Mouse (Mus musculus) hindbrain, embryonic 12.5 days (tissue): ENCODE results near the gene Thada. TPM values are rescaled to one million over a fixed set of nuclear protein-coding genes. Genes with fewer than 3 reads are reported as not detected.

Source experiments
- ATAC-seq: fragments of 200-750 bp; cut with Nextera tagmentation; 2 replicates; pipeline ENCODE4 v1.8.0; 2017; ENCODE audit warnings: moderate TSS enrichment; ENCODE audit not compliant: low FRiP score
- H3K27ac ChIP-seq: fragments of 300-500 bp; sonication (generic); 2 replicates; pipeline ENCODE4 v1.5.1; 2016; ENCODE audit warnings: mild to moderate bottlenecking
- H3K27me3 ChIP-seq: fragments of 300-500 bp; sonication (generic); 2 replicates; pipeline ENCODE4 v1.6.1; 2016; ENCODE audit warnings: mild to moderate bottlenecking
- H3K36me3 ChIP-seq: fragments of 300-500 bp; sonication (generic); 2 replicates; pipeline ENCODE4 v1.6.1; 2016; ENCODE audit warnings: mild to moderate bottlenecking
- H3K4me1 ChIP-seq: fragments of 300-500 bp; sonication (generic); 2 replicates; pipeline ENCODE4 v1.6.1; 2016
- H3K4me2 ChIP-seq: fragments of 300-500 bp; sonication (generic); replicated peaks from 2 replicates; pipeline ENCODE4 v1.6.1; 2016; ENCODE audit warnings: mild to moderate bottlenecking
- H3K4me3 ChIP-seq: fragments of 300-500 bp; sonication (generic); 2 replicates; pipeline ENCODE4 v1.5.1; 2016; ENCODE audit warnings: mild to moderate bottlenecking
- H3K9ac ChIP-seq: fragments of 300-500 bp; sonication (generic); 2 replicates; pipeline ENCODE4 v1.6.1; 2016; ENCODE audit warnings: mild to moderate bottlenecking, moderate library complexity
- H3K9me3 ChIP-seq: fragments of 300-500 bp; sonication (generic); replicated peaks from 2 replicates; pipeline ENCODE4 v1.6.1; 2016; ENCODE audit warnings: mild to moderate bottlenecking
- WGBS: fragments of 180-500 bp; shearing (Covaris S2); methylation state at CpG from one replicate; pipeline ENCODE4 v1.1.7; 2016; 5-methylcytosine and 5-hydroxymethylcytosine counted together
- polyA plus RNA-seq: library from polyadenylated mRNA; unstranded; fragments of >200 nt; fragmentation: Nextera tagmentation; extraction: Ambion mirVana; gene quantifications from 2 replicates; pipeline ENCODE4 v1.2.1, GENCODE M21; 2016

Thada gene
- polyA plus RNA-seq, 1 experiment from 2014 or later: 9.9 TPM

DNA sequence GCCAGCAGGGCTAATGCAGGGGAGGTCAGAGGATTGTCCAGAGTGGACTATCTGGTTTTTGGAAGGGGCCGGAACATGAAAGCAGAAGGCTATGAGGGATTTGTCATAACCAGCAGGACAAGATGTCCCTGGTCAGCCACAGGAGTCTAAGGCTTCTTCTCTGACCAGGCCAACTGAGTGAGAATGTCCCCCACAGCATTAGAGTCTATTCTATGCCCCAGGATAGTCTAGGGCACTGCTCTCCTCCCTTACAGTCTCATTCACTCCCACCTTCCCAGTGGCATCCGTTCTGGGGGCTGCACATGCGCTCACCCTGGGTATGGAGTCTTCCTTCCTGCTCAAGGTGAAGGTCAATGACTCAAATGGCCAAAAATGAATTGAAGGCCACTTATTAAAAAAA lies 258.4 kb downstream of the Thada start:
- H3K4me1 ChIP-seq: no peaks in the 10 kb centered on the region
- no peak for ATAC-seq
- no peak overlapping the region for H3K27ac ChIP-seq
- no peak overlapping the region for H3K4me2 ChIP-seq
- WGBS: 95% methylated on average over 3 of the region's 3 CpGs
- no peaks in the 10 kb centered on the region for H3K36me3 ChIP-seq
- no peaks in the 10 kb centered on the region for H3K27me3 ChIP-seq
- H3K9ac ChIP-seq: no peak overlapping the region
- no peaks in the 10 kb centered on the region for H3K9me3 ChIP-seq
- no peak overlapping the region for H3K4me3 ChIP-seq

DNA sequence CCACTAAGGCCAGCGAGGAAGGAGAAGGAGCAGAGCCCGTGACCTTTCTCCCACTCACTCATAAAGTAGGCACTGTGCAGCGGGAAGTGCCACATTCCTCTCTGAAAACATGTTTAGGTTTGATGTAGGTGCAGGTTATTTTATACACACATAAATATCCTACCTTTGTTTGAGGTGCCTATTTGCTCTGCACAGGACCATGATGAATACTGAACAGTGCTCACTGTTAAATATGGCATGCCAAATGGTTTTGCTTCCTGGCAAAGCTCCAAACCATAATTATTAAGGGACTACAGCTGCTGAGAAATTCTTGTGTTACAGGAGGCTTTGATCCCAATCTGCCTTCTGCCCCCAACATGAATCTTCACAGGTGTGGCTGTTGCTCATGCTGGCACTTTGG lies 259.8 kb downstream of the Thada start:
- no peak for ATAC-seq
- Histone ChIP-seq H3K4me2 (no peak overlapping the region), H3K9me3 (no peaks in the 10 kb centered on the region), H3K9ac (no peak overlapping the region), H3K4me1 (no peaks in the 10 kb centered on the region), H3K27me3 (no peaks in the 10 kb centered on the region), H3K4me3 (no peak overlapping the region), H3K36me3 (no peaks in the 10 kb centered on the region), H3K27ac (no peak overlapping the region)
- WGBS: 91% methylated on average over 3 of the region's 3 CpGs

DNA sequence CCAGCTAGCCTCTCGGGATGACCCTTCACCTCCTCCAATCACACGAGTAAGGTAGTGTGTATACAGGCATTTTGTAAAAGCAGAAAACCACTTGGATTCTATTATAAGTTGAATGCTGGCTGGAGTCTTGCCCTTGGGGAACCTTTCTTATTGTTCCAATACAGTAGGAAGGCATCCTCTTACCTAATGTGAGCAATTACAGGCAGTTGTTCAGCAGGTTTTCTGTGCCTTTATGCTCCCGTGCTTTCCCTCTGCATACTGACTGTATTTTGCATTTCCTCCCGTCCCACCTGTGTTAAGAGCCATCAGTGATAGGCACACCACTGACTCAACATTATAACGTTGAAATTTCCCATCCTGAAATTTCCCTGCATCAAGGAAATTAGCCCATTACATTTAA lies 261.0 kb downstream of the Thada start:
- no peak overlapping the region for H3K27ac ChIP-seq
- no peak for ATAC-seq
- no peak overlapping the region for H3K4me3 ChIP-seq
- no peak overlapping the region for H3K4me2 ChIP-seq
- H3K9ac ChIP-seq: no peak overlapping the region
- H3K9me3 ChIP-seq: no peaks in the 10 kb centered on the region
- no peaks in the 10 kb centered on the region for H3K27me3 ChIP-seq
- no peaks in the 10 kb centered on the region for H3K36me3 ChIP-seq
- no peaks in the 10 kb centered on the region for H3K4me1 ChIP-seq
- 76% methylated on average over 5 of the region's 5 CpGs for WGBS

DNA sequence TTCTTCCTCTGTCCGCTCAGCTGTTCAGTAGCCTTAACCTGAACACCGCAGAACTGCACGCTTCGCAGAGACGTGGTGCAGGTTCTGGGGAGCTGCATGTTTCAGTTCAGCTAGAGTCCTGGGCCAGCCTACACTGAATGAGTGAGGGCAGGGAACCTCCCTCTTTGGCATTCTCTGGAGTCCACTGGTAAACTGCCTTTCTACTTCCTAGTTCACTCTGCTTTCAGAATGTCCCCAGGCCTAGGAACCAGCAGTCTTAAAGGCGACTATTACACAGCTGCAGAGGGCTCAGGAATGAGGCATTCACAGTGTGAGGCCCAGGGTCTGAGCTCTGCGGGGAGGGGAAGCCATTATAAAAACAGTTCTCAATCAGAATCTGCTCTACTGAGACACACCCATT lies 262.7 kb downstream of the Thada start:
- no peaks in the 10 kb centered on the region for H3K27me3 ChIP-seq
- H3K9me3 ChIP-seq: no peaks in the 10 kb centered on the region
- H3K27ac ChIP-seq: peak overlapping the region; percentile 44; the same call in 1 of the 2 replicates
- 58% methylated on average over 7 of the region's 7 CpGs for WGBS
- no peak for ATAC-seq
- no peak overlapping the region for H3K4me2 ChIP-seq
- H3K9ac ChIP-seq: no peak overlapping the region
- H3K4me3 ChIP-seq: no peak overlapping the region
- no peaks in the 10 kb centered on the region for H3K36me3 ChIP-seq
- H3K4me1 ChIP-seq: no peaks in the 10 kb centered on the region

DNA sequence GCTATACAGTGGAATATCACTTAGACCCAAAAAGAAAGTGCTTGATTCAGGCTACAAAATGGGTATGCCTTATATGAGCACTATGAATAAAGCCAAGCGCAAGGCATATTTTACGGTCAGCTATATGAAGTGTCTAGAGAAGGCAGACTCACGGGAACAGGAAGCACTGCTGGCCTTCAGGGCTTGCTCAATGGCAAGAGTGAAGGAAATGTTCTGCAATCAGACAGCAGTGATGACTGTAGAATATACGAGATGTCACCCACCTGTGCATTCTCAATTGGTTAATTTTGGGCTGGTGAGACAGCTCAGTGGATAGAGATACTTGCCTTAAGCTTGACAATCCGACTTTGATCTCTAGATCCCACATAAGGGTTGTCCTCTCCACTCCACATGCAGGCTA lies 264.8 kb downstream of the Thada start:
- H3K36me3 ChIP-seq: no peaks in the 10 kb centered on the region
- 93% methylated on average over 5 of the region's 5 CpGs for WGBS
- no peak for ATAC-seq
- H3K27me3 ChIP-seq: no peaks in the 10 kb centered on the region
- H3K4me3 ChIP-seq: no peak overlapping the region
- no peak overlapping the region for H3K4me2 ChIP-seq
- H3K9me3 ChIP-seq: no peaks in the 10 kb centered on the region
- no peak overlapping the region for H3K9ac ChIP-seq
- H3K27ac ChIP-seq: no peak overlapping the region
- no peaks in the 10 kb centered on the region; the same call in 1 of the 2 replicates for H3K4me1 ChIP-seq

DNA sequence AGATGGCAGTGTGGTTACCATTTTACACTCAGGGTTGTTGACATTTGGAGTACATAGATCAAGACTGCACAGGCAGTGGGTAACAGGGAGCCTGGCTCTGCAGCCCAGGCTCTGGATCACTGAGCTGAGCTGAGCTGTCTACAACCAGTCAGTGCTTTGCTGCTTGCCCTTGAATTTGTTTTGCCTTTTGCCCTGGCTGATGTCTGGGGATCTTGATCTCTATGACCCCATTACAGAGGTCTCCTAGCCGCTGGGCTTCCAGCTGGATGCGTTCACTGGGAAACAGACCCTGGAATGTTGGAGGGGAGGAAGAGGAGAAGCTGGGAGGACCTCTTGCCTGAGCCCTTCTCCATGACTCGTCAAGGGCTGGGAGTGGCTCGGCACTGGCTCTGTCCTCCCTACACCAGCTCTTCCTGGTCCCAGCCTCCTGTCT lies 268.1 kb downstream of the Thada start:
- H3K4me2 ChIP-seq: no peak overlapping the region
- no peak for ATAC-seq
- H3K27ac ChIP-seq: no peak overlapping the region
- WGBS: 46% methylated on average over 4 of the region's 4 CpGs
- H3K36me3 ChIP-seq: 0 out of 2 replicates have a peak, but pooled peaks cover 4% of the 10 kb centered on the region
- H3K27me3 ChIP-seq: no peaks in the 10 kb centered on the region
- H3K9me3 ChIP-seq: no peaks in the 10 kb centered on the region
- H3K4me1 ChIP-seq: peaks cover 7% of the 10 kb centered on the region
- H3K4me3 ChIP-seq: no peak overlapping the region
- H3K9ac ChIP-seq: no peak overlapping the region

DNA sequence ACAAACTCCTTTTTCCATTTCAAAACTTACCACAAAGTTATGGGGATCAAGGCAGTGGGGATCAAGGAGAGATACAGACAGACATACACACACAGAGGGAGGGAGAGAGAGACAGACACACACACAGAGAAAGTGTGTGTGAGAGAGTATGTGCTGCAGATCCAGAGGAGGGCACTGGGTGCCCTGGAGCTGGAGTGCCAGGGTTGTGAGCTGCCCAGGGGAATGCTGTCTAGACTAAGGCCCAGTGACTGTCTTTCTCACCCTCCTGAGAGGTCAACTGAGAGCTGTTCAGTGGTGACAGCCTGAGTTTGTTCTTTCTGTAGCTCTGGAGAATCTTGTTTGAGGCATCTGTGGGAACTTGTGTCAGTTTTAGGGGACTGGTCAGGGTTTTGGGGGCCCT lies 269.7 kb downstream of the Thada start:
- H3K9me3 ChIP-seq: no peaks in the 10 kb centered on the region
- no peak overlapping the region for H3K27ac ChIP-seq
- no peak overlapping the region for H3K4me2 ChIP-seq
- peaks cover 16% of the 10 kb centered on the region; the same call in 1 of the 2 replicates for H3K36me3 ChIP-seq
- H3K27me3 ChIP-seq: no peaks in the 10 kb centered on the region
- H3K9ac ChIP-seq: no peak overlapping the region
- no peak for ATAC-seq
- H3K4me1 ChIP-seq: peaks cover 7% of the 10 kb centered on the region
- no peak overlapping the region for H3K4me3 ChIP-seq

DNA sequence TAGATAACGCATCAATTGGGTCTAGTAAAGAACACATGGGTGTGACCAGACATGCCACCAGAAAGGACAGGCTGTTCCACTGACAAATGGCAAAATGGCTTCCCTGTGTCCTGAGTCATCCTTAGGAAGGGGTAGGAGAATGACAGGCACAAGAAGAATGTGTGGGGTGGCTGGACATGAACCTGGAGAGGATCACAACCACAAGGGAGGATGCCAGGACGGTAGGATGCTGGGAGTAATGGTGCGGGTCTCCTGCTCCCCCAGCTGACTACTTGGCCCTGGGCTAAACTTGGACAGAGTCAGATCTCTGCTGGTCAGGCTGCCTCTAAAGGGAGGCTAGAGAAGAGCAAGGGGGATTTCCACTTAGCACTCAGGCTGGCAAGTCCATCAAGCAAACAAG lies 270.2 kb downstream of the Thada start:
- no peak for ATAC-seq

DNA sequence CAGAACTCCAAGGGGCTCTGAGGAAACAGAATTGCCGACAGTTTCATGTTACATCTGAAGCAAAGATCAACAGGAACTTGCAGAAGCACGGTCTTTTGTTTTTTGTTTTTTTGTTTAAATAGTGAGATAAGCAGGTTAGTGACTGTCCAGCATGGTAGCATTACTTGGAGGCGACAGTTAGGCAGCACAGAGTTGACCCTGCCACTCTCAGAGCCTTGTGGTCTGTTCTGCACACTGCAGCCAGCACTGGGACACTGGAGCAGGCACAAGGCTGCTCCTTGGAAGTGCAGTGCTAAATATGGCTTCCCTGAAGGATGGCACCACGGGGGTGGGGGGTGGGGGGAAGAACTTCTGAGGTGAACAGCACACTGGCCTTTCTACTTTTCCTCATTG lies 271.0 kb downstream of the Thada start:
- Histone ChIP-seq H3K9me3 (no peaks in the 10 kb centered on the region), H3K4me3 (no peak overlapping the region), H3K36me3 (peaks cover 16% of the 10 kb centered on the region; the same call in 1 of the 2 replicates), H3K27me3 (no peaks in the 10 kb centered on the region), H3K27ac (no peak overlapping the region), H3K4me2 (no peak overlapping the region), H3K9ac (no peak overlapping the region), H3K4me1 (peaks cover 7% of the 10 kb centered on the region)
- ATAC-seq: no peak
- WGBS: 50% methylated on average over 4 of the region's 4 CpGs

More for the DNA sequence above, 270.2 kb downstream of the Thada start:
- H3K27ac ChIP-seq: no peak overlapping the region
- no peaks in the 10 kb centered on the region for H3K27me3 ChIP-seq
- no peaks in the 10 kb centered on the region for H3K9me3 ChIP-seq
- WGBS: 96% methylated on average over 3 of the region's 3 CpGs
- no peak overlapping the region for H3K4me3 ChIP-seq
- H3K36me3 ChIP-seq: peaks cover 16% of the 10 kb centered on the region; the same call in 1 of the 2 replicates
- H3K4me1 ChIP-seq: peaks cover 7% of the 10 kb centered on the region
- H3K9ac ChIP-seq: no peak overlapping the region
- H3K4me2 ChIP-seq: no peak overlapping the region

DNA sequence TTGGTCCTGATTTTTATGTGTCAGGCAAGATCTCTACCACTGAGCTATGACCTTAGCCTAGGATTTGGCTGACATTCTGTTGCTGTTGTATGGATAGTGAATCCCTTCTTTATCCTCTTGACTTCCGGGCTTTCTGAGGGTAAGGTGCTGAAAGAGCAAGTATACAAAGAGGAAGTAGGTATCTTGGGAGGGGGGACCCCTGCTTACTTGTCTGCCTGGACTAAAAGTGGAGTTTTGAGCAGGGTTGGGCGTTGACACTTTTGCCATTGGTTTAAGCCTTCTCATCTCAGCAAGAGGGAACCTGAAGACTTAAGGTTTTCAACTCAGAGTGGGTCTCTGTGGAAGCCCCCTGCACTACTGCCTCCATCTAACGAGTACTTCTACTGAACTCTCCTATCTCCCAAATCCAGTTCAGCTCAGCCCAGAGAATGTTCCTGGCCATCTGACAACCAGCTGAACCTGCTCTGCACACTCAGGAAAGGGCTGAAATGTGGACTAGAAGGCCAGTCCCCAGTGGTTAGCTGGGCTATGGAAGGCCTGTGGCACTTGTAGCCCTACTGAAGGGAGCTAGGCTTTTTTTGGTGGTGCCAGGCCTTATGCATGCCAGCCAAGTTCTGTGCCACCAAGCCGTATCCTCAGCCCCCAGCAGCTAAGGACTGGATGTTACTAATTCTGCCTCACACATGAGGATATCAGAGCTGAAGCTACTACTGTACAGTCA lies 271.6 kb downstream of the Thada start:
- no peak overlapping the region for H3K27ac ChIP-seq
- H3K4me1 ChIP-seq: peaks cover 7% of the 10 kb centered on the region
- no peaks in the 10 kb centered on the region for H3K27me3 ChIP-seq
- H3K36me3 ChIP-seq: peaks cover 16% of the 10 kb centered on the region; the same call in 1 of the 2 replicates
- 83% methylated on average over 4 of the region's 4 CpGs for WGBS
- no peak for ATAC-seq
- no peak overlapping the region for H3K4me3 ChIP-seq
- no peak overlapping the region; the same call in 1 of the 2 replicates for H3K9ac ChIP-seq
- no peak overlapping the region for H3K4me2 ChIP-seq
- no peaks in the 10 kb centered on the region for H3K9me3 ChIP-seq

DNA sequence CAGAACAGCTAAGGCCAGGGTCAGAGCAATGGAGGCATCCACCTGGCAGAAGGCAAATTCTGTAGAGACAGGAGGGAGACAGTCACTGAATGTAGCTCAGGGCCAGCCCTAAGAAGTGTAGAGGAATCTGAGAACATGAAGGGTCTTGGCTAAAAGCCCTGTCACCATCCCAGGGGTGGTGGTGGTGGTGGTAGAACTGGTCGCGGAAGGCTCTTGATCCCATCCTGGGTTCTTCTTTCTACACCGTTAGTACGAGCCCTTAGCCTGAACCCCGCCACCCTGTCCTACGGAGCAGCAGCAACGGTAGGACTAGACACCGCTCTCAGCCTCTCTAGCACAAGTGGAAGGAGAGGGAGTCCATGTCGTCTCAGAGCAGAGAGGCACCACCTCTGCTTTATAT lies 272.6 kb downstream of the Thada start:
- Histone ChIP-seq H3K27me3 (no peaks in the 10 kb centered on the region), H3K9ac (no peak overlapping the region), H3K4me3 (no peak overlapping the region), H3K36me3 (peaks cover 16% of the 10 kb centered on the region; the same call in 1 of the 2 replicates), H3K4me2 (no peak overlapping the region), H3K9me3 (no peaks in the 10 kb centered on the region), H3K4me1 (peaks cover 16% of the 10 kb centered on the region), H3K27ac (no peak overlapping the region)
- no peak for ATAC-seq
- 93% methylated on average over 9 of the region's 9 CpGs for WGBS

DNA sequence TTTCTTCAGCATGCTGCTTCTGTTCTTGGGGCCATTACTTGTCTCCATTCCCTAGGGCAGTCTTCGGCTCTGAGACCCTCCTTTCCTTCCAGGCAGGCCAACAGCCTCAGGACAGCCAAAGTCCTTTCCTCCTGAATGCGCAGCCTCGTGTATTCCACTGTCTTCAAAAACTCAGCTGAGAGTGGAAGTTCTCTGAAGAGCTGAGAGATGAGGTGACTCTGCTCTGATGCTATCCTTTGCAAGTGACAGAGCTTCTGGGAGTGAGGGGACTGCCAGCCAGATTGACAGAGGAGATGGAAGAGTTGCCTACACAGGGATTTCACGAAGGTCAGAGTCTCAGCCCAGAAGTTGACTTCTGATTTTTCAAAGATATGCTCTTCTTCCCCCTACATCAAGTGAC lies 274.1 kb downstream of the Thada start:
- no peaks in the 10 kb centered on the region for H3K27me3 ChIP-seq
- no peaks in the 10 kb centered on the region for H3K9me3 ChIP-seq
- peaks cover 16% of the 10 kb centered on the region; the same call in 1 of the 2 replicates for H3K36me3 ChIP-seq
- H3K9ac ChIP-seq: no peak overlapping the region
- peaks cover 18% of the 10 kb centered on the region for H3K4me1 ChIP-seq
- ATAC-seq: no peak
- H3K4me2 ChIP-seq: no peak overlapping the region
- no peak overlapping the region for H3K4me3 ChIP-seq
- H3K27ac ChIP-seq: no peak overlapping the region
- WGBS: 90% methylated on average over 4 of the region's 4 CpGs

DNA sequence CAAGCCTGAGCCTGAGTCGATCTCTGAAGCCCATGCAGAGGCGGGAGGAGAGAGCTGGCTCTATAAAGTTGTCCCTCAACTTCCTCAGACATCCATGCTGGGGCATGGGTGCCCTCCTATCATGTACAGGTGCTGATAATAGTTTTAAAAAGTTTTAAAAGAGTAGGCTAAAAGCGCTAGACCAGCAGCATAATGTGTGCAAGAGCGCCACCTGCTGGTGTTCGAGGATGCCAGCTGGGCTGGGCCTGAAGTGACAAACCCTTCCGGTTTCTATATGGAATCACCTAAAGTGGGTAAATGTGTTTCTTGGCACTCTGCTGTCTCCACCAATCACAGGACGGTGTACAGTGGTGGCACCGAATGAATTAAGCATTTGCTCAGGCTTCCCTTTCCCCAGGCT lies 275.1 kb downstream of the Thada start:
- Histone ChIP-seq H3K36me3 (peaks cover 19% of the 10 kb centered on the region; the same call in 1 of the 2 replicates), H3K4me3 (no peak overlapping the region), H3K9me3 (no peaks in the 10 kb centered on the region), H3K27me3 (peaks cover 6% of the 10 kb centered on the region; the same call in 1 of the 2 replicates), H3K9ac (no peak overlapping the region), H3K4me2 (no peak overlapping the region), H3K4me1 (peaks cover 18% of the 10 kb centered on the region), H3K27ac (no peak overlapping the region)
- no peak for ATAC-seq
- WGBS: 31% methylated on average over 8 of the region's 8 CpGs
